Mouse (Mus musculus) lung, postnatal 36 days (tissue): ENCODE measurements at regions not wholly inside any gene's neighbourhood (a gene's known extent, or its start where the extent isn't known, plus 50 kb on each side); places are given as distances from the start of the nearest gene placed in this dataset.

Experiments used
- DNase-seq: peaks from one replicate; pipeline ENCODE4 v3.0.0; 2022; ENCODE audit warnings: mixed read lengths

DNA sequence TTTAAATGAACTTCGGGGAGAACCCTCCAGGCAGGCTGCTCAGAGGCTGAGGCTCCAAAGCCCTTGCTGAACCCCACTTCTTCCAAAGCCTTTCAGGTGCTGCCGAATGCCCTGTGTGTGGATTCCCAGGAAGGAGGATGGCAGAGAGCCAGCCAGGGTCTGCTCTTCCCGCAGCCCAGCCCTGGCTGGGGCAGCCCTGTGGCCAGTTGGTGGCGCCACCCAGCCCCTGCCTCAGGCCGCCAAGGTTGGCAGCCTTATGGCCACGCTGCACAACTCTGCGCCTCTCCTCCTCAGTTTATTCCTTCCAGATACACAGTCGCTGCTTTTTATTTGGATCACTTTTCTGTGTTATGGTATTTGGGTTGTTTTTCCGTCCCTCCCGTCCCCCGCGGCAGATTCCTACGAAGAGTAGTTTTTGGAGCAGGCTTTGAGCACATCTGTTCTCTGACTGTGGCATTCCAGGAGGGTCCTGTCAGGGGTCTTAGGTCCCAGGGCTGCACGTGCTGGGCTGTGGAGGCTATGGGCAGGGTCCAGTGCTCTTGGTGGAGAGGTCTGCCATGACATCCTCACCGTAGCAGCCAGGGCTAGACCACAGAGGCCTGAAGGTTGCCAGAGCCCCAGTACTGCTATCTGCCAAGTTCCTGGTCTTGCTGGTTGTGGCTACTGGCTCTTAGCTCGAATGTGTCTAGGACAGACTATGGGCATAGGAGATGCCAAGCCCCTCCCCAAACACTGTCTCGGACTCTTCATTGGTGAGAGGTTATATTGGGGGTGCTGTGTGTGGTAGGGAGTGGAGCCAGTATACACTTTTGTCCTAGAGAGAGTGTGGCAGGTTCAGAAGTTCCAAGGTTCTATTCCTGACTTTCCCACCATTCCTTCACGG is 101.5 kb upstream of the Vps8 start:
- no peak for DNase-seq

DNA sequence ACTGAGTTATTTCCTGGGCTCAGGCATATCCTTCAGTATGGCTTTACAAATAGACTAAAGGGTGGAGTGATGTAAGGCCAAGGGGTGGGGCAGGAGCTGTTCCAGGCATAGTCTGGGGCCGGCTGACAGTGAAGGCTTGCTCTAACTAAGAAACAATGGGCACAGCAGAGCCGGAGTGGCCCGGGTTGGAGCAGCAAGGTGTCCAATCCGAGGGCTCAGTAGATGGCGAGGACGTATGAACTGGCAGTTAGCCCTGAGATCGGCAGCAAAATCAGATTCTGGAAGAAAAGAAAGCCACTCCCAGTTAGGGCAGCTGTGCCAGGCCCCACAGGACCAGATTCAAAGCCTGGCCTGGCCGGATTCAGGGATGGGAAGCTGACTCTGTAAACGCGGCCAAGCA is 100.5 kb upstream of the Vps8 start:
- DNase-seq: peak; percentile 82

DNA sequence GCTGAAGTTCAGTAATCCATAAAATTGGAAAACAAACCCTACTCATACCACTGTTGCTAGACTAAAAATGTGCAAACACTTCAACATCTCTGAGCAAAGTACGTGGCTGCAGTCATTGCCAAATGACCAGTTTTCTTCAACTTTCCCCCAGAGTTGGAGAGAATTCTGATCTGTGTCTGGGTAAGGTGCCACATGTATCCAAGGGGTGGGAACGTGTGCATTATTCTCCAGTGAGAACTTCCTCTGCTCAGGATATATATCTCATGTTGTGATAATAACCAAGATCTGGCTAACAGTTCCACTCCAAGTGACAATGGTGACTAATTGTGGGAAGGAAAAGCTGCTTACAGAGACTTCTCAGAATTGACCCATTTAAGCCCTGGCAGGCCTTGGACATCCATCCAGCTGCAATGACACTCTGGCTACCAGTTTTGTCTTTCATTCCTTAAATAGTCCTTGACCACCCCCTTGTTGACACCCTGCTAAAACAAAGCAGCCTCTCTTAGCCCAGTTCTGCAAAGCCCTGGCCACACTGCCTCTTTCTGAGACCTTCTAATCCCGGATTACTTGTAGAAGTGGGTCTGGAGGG is 99.4 kb upstream of the Vps8 start:
- DNase-seq: no peak

DNA sequence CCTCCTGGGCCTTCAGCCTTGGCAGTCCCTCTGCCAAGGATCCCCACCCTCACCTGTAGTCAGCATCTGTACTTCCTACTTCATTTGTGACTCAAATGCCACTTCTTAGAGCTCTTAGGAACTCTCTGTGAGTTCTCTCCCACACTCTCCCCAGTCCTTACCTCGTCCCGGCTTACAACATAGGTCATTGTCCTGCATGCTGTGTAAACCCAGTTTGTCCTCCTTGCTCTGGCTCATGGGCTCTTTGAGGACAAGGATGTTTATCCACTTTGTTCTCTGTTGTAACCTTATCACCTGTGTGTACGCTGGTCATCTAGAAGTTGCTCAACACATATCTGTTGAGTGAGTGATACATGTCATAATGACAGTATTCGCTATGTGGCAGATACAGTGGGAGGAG is 94.9 kb upstream of the Vps8 start:
- peak; percentile 60 for DNase-seq

DNA sequence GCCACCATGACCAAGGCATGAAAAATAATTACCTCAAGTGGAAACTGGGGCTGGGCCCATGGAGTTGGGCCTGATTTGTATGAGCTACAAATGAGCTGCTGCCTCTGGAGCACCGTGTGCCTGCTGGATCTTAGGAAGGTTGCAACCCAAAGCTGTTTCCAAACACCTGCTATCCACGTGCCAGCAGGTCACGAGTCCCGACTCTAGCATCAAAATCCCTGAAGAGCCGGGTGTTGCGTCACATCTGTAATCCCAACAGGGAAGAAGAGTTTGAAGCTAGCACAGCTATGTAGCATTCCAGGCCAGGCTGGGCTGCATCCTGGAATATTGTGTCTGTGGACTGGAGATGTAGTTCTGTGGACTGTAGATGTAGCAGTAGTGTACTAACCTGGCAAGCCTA is 93.7 kb upstream of the Vps8 start:
- peak; percentile 48 for DNase-seq

DNA sequence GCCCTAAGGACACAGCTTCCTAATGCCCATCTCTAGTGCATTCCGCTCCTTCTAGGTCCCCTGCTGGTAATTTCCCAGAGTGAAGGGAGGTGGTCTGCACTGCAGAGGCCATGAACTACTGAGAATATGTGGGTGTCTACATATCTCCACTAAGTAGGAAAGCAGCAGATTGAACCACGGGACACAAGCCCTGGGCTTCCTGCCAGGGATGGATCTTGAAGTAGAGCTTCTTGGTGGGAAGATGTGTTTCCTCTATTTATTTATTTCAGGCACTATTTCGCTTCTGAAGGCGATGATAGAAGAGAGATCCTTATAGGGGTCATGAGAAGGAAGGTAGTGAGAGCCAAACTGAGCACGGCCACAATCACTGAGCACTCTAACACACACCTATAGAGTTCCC is 91.7 kb upstream of the Vps8 start:
- DNase-seq: no peak

DNA sequence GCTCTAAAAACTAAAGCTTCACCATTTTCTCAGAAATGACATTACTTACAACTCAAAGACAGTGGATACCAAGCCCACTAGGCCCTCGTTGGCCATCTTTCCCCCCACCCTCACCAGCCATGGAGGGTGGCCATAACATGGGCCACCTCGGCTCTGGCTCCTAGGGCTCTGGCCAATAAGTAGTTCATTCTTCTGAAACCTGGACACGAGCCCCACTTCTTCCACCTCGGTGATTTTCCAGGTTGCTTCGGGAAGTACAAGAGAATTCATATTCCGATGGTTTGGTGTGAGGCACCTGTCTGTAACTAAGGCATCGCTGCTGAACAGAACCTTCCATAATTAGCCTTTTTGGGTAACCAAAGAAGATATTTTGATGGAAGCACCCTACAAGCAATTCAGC is 90.5 kb upstream of the Vps8 start:
- no peak for DNase-seq

DNA sequence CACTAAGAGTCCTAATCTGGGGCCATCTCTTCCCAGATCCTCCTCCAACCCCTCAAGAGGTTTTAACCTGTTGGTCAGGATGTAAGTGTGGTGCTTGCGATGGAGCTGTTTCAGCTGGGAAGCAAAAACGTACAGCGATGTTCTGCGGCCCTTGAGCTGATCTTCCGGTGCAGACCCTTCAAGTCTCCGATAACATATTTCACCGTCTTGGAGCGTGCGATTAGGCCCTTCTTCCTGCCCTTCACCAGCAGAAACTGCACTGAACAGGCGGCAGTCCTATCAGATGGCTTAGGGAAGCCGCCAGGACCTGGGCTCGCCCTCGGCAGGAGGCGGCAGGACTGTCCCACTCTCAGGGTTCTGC is 90.1 kb upstream of the Vps8 start:
- no peak for DNase-seq

DNA sequence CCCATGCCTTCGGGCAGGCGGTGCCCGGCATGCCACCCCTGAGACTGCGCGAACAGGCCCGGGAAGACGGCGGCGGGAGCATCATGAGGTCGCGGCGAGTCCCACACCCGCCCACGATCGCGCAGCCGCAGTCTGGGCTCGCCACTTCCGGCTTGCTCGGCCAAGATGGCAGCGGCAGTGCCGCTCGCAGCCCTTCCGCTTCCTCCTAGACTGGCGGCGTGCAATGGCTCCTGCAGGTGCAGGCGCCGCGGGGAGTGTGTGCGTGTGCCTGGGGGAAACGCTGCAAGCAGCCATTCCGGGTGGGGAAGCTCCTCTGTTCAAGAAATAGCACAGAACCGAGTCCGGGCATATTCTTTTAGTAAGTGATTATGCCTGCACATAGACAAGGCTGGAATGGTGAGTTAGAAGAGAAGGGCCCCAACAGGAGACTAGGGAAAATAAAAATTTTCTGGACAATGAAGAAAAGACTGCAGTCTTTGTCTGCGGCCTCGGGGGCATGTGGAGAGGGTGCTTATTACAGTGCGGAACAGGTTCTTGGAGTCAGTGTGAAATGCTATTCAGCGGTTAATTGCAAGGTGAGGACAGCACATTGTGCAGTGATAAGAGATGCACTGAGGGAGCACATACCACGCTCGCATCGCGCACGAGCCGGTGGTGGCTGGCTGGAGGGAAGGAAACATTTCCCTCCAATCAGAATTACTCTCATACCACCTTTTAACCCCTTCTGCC is 89.5 kb upstream of the Vps8 start:
- peak; percentile 95 for DNase-seq

DNA sequence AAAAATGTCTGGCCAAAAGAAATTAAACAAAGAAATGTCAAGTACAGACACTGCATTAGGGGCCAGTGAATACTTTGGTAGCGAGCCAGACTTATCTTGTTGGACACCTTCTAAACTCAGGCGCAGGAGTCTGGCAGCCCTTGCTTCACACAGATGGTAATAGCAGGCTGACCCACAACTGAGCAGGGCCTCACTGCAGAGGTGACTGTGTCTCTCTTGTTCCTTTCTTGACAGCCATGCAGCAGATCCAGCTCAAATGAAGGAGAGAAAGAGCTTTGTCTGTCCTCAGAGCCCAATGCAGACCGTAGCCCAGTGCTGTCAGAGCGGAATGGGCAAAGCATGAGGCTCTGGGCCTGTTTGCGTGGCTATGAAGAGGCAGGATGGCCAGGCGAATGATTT is 83.9 kb upstream of the Vps8 start:
- DNase-seq: peak; percentile 64

DNA sequence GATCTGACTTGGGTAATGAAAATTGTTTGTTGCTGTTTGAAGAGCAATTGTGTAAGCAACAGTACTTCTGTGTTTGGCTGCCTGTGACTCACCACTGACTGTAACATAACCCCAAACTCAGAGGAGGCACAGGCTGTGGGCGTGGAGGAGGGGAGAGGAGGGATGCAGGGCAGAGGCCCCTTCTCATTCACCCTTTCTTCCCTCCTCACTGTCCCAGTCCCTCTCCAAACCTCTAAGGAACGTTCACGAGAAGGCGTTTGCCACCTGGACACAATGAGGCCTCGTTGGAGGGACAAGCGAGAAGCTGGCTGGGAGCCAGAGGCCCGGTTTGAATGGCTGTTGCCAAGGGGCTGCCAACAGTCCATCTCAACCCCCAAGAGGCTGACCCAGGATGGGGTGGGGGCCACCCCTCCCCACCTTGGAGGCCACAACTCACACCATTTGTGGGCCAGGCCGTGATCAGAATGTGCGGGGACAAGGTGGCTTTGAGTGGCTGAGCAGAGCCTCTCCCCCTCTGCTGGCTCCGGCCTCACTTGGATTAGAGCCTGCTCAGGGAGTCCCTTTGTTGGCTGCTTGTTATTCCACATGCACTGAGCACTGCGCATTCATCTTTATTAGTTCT is 83.3 kb upstream of the Vps8 start:
- peak; percentile 64 for DNase-seq

DNA sequence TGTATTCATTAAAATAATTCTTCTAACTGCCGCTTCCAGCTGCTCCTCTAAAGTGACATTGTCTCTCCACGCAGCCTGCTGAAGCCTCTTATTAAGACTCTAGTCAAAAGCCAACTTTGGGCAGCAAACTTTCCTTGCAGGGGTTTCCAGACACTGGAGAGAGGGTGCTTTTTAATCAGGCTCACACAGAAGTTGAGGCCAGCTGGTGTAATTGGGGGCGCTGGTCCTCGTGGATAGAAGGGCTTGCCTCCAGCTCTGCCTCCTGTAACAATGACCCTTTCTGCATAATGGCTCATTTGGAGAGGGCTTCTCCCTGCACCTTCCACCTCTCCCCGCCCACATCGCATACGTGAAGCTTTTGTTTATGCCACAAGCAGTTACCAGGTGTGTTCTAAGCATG is 82.8 kb upstream of the Vps8 start:
- DNase-seq: no peak

DNA sequence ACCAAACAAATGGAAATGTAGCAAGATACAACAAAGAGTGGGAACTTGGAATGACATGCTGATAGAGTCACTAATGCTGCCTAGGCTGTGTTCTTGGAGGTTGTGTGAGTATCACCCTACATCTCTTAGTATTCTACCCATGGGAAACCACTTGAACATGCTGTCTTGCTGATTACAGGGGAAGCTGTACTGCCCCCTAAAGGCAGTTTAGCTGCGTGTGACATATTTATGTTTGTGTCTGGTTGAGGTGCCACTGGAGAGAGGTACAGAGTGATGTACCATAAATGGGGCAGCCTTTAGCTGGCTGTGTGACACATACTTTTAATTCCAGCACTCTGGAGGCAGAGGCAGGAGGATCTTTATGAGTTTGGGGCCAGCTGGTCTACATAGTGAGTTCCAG is 73.0 kb upstream of the Vps8 start:
- DNase-seq: peak; percentile 63

DNA sequence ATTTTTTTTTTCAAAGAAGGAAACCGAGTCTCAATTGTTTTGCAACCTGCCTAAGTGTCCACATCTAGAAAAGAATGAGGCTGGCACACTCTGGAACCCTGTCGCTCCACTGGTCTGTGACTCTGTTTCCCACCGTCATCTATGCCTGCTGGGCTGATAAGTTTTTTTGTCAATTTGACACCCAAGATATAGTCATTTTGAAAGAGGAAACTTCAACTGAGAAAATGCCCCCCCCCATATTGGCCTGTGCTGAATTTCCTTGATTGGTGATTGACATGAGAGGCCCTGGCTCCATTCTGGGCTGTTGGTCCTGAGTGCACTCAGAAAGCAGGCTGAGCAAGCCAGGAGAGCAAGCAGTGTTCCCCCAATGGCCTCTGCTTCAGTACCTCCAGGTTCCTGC is 71.6 kb upstream of the Vps8 start:
- DNase-seq: no peak

DNA sequence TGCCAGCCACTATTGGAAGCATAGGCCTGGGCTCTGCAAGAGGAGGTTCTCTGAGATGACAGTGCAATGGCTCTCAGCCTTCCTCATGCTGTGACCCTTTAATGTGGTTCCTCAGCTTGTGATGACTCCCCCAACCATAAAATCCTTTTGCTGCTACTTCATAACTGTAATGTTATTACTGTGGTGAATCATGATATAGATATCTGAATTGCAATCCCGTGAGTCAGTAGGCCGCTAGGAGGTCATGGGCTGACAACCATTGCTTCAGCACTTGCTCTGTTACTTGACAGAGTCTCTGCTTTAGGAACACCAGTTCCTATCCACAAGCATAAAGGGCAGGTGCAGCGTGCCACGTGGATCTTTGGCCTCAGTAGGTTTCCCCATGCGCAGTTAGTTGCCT is 69.8 kb upstream of the Vps8 start:
- DNase-seq: no peak

DNA sequence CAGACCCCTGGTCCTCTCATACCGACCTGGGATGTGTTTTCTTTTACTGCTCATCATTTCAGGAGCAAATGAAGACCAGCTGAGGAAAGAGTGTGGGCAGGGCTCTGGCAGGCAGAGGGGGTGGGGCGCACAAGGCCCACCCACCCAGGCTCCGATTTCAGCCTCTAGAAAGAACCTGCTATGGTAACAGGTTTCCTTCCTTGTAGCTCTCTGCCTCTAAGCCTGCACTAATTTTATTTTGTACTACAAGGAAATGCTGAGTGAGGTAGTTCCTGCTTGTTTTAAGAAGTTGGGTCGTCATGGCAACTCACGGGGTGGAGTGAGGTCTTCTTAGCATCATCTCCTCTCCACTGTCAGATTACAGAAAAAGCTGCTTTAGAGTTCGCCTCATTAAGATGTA is 69.4 kb upstream of the Vps8 start:
- DNase-seq: no peak

DNA sequence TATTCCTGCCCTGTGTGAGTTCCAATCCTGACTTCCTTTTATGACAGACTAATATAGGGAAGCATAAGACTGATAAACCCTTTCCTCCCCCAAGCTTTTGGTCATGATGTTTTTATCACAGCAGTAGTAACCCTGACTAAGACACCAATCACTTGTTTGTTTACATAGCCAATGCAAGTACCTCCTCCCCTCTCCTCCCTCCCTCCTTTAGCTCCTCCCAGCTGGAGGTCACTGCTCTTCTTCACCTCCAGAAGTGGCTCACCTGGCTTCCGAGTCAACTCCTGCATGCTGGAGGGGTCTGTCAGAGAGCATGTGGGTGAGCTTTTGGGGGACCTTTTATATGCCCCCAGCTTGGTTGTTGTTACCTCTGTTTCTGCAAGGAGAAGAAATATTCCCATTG is 67.3 kb upstream of the Vps8 start:
- DNase-seq: no peak

DNA sequence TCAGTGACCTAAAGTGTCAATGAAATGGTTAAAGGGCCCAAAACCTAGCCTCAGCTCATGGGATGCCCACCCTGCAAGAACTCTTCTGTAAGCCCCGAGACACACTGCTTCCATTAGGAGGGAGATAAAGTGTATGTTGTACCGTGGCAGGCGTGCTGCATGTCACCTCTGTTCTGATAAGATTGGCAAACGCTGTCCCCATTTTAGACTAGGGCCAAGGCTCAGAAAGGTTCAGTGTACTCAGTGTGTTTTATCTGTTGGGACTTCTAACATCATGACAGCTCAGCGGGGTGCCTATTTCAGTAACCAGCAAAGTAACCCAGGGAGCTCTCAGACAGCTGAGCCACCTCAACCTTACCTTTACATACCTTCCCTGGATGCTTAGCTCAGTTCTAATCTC is 65.5 kb upstream of the Vps8 start:
- no peak for DNase-seq

DNA sequence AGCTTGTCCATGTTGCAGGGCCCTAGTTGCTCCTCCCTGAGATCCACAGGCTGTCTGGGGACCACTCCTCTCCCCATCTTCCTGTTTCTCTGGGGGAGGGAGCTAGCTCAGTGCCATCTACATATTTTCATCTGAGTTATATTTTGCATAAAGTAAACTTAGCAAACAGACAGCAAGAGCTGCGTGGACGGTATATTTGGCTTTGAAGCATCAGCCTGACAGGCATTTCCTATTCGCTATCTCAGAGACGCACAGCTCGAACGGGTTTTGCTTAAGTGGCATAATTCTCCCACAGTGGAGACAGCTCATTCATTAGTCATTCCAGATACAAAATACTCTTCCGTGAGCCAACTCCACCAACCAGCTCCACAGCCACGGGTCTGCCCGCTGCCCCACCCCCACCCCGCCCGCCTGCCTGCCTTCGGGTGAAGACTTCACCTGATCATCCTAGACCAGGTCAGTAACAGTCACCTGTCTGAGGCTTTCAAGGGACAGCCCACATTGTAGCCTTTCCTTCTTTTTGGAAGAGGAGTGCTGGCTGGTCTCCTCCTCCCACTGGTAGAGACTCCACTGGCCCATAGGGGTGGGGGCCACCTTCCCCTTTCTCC is 64.5 kb upstream of the Vps8 start:
- DNase-seq: no peak

DNA sequence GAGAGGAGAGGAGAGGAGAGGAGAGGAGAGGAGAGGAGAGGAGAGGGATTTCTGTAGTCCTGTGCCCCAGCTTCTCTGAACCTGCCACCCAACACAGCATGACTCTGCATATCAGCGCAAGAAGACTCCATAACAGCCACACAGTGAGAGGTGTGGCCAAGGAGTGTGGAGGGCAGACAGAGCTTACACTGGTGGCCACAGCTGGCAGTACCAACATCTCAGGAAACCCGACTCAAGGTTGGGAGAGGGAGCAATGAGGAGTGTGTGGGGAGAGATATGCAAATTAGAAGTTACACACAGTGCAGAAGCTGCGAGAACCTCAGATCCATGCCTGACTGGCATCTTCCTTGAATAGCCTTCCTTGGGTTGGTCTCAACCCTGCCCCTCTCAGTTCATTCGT is 63.5 kb upstream of the Vps8 start:
- no peak for DNase-seq

DNA sequence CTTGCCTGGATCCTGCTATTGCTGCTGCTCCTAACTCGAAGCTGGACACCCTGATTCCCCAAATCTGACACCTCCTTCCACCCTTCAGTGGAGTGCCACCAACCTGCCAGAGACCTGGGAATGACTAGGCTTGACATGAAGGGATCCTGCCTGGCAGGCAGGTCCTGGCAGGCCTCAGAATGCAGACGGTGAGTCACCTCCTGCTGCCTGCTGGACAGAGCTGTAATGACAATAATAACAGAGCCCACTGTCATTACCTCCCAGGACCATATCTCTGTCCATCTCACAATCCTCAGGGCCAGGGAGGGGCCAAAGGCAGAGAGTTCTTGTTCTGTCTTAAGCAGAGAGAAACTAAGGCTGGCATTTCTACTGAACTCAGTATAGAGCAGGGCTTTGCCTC is 61.5 kb upstream of the Vps8 start:
- DNase-seq: no peak

DNA sequence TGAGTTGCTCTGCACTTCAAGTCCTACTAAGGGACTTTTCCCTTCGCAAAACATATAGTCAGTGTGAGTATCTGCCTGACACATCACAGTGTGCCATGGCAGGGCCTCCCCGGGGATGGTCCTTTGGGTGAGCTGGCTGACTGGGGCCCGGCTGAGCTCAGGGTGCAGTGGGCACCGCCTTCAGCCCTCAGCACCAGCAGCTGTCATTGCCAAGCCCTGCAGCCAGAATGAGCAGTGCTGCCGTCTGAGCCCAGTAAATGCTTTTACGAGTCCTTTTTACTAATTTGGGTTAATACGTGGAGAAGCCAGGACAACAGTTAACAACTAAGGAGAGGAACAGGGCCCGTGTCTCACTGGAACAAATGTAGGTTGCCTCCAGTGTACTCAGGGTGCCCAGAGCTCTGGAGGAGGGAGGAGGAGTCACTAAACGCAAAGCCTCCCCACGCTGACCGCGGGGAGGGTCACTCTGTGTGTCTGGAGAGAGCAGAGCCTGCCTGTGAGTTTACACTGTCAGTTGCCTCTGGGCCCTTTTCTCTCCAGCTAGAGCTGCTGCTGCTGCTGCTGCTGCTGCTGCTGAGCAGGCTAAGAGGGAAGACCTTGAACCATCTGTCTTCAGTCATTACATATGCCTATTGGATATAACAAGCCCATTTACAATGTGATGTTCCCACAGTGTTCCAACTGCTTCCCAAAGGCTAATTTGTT is 60.1 kb upstream of the Vps8 start:
- DNase-seq: no peak

DNA sequence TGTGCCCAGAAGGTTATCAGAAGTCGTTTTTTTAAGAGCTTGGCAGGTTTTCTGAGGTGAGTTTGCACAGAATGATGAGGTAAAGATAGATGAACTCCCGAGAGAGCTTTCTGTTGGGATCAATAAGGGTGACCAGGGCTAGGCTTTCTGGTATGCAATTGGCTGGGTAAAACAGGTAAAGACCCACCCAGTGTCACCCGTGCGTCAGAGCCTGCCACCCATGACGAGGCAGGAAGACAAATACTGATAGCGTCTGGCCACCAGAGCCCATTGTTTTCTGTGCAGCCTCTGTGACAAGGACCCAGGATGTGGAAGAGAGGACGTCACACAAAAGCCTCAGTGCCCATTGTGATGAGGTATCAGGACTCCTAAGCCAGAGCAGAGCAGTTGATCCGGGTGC is 58.0 kb upstream of the Vps8 start:
- DNase-seq: no peak
